In the genomic region with DNA sequence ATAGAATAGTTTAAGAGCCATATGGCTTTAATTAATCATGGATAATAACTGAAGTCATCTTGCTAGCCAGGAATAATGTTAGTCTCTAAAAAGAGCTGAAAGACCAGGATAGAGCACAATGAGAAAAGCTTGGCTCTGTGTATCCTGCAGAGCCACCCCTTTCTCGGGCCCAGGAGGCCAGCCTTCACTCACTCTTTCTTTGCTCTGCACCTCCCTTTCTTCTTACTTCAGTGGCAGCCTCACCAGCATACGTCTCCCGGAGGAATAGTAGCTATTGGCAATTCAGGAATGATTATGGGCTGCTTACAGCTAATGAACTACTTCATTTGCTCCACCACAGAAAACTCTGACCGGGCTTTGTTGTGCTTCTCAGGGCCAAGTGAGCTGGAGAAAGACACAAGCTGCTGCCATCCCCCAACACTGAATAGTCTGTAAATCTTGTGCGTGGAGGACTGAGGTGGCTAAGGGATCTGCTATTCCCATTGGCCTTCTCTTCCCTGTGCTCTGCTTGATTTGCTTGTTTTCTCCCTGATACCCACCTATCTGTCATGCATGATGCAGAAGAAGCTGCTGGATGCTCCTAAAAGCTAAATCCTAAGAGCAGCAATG, we compare ENCODE assay signal across 12 mouse cellular contexts.
DNase-seq lines count a peak whose midpoint lies in the region; ATAC-seq lines count a peak whose summit lies in the region.
"Had no signal": no experiment of that assay in that cellular context is flagged by ENCODE, and none has a peak within 500 bp of the region (broad histone marks: within the 10 kb centered on the region; RNA-seq: fewer than 3 reads in every experiment).

No protein-coding gene starts in this region.

- no peaks in the 10 kb centered on the region for H3K36me3 ChIP-seq in intestine, embryonic 14.5 days (ENCODE audit: control insufficient read depth, insufficient read depth, low read length)
- no peaks in the 10 kb centered on the region for H3K36me3 ChIP-seq in intestine, embryonic 16.5 days (ENCODE audit: control insufficient read depth, insufficient read depth, low read length)
- no peaks in the 10 kb centered on the region for H3K36me3 ChIP-seq in forebrain, embryonic 15.5 days
- no peaks in the 10 kb centered on the region for H3K36me3 ChIP-seq in limb, embryonic 15.5 days
- no peaks in the 10 kb centered on the region for H3K36me3 ChIP-seq in stomach, embryonic 14.5 days (ENCODE audit: control insufficient read depth, insufficient read depth, low read length)

- H3K27ac ChIP-seq in intestine, embryonic 14.5 days (ENCODE audit: low read depth), result peak overlapping the region; percentile 57; the same call in 1 of the 2 replicates
- no peak overlapping the region for H3K27ac ChIP-seq in intestine, embryonic 16.5 days (ENCODE audit: low read length)
- H3K27ac ChIP-seq in forebrain, embryonic 15.5 days (replicated peaks), result peak overlapping the region; percentile 73
- H3K27ac ChIP-seq in limb, embryonic 15.5 days, result 0 out of 2 replicates have a peak overlapping the region, but pooled peaks have one; percentile 50
- peak overlapping the region; percentile 35; the same call in 1 of the 2 replicates for H3K27ac ChIP-seq in stomach, embryonic 14.5 days (ENCODE audit: low read length)

- no peak overlapping the region for H3K4me2 ChIP-seq in intestine, embryonic 14.5 days (ENCODE audit: low read length)
- no peak overlapping the region for H3K4me2 ChIP-seq in intestine, embryonic 16.5 days (ENCODE audit: low read depth, low read length)
- H3K4me2 ChIP-seq in forebrain, embryonic 15.5 days (replicated peaks), result no peak overlapping the region
- H3K4me2 ChIP-seq in limb, embryonic 15.5 days, result no peak overlapping the region
- no peak overlapping the region for H3K4me2 ChIP-seq in stomach, embryonic 14.5 days (replicated peaks; ENCODE audit: low read depth, low read length)

- H3K4me3 ChIP-seq in intestine, embryonic 14.5 days (ENCODE audit: low read depth, low read length), result no peak overlapping the region
- no peak overlapping the region for H3K4me3 ChIP-seq in intestine, embryonic 16.5 days (ENCODE audit: low read length)
- no peak overlapping the region for H3K4me3 ChIP-seq in forebrain, embryonic 15.5 days
- H3K4me3 ChIP-seq in limb, embryonic 15.5 days, result no peak overlapping the region
- H3K4me3 ChIP-seq in stomach, embryonic 14.5 days (ENCODE audit: low read depth, low read length), result no peak overlapping the region

- no peak for ATAC-seq in intestine, embryonic 14.5 days (replicated peaks; ENCODE audit: low FRiP score, low TSS enrichment, low read depth)
- no peak for ATAC-seq in intestine, embryonic 16.5 days
- ATAC-seq in forebrain, embryonic 15.5 days (replicated peaks), result peak; percentile 85
- no peak for ATAC-seq in limb, embryonic 15.5 days (ENCODE audit: insufficient number of reproducible peaks, low FRiP score, low TSS enrichment, low read depth)
- ATAC-seq in stomach, embryonic 14.5 days (ENCODE audit: insufficient number of reproducible peaks, insufficient read depth, low FRiP score, low read depth), result 0 out of 2 replicates have a peak, but pooled peaks have one; percentile 15

- no peaks in the 10 kb centered on the region for H3K27me3 ChIP-seq in intestine, embryonic 14.5 days (replicated peaks; ENCODE audit: control insufficient read depth, insufficient read depth, low read length)
- H3K27me3 ChIP-seq in intestine, embryonic 16.5 days (replicated peaks; ENCODE audit: control insufficient read depth, insufficient read depth, low read length), result no peaks in the 10 kb centered on the region
- no peaks in the 10 kb centered on the region for H3K27me3 ChIP-seq in forebrain, embryonic 15.5 days
- no peaks in the 10 kb centered on the region for H3K27me3 ChIP-seq in limb, embryonic 15.5 days
- H3K27me3 ChIP-seq in stomach, embryonic 14.5 days (ENCODE audit: control insufficient read depth, insufficient read depth, low read length), result no peaks in the 10 kb centered on the region

- no peak for DNase-seq in intestine, embryonic 14.5 days (ENCODE audit: low spot score)
- no peak for DNase-seq in gastrocnemius, postnatal 36 days
- DNase-seq in Muller cell, postnatal 12 days (ENCODE audit: inconsistent ontology term), result no peak
- DNase-seq in testis, postnatal 10 days (ENCODE audit: low spot score), result no peak
- DNase-seq: gastrocnemius, postnatal 10 days; heart, postnatal 14 days; kidney, postnatal 14 days; lung, postnatal 36 days had no signal

- intact Hi-C loops in gastrocnemius, postnatal 36 days (cut with DNase I), result no loop called here

- H3K4me1 ChIP-seq in intestine, embryonic 14.5 days (replicated peaks; ENCODE audit: control insufficient read depth, insufficient read depth, low read length), result peaks cover 19% of the 10 kb centered on the region
- H3K4me1 ChIP-seq in intestine, embryonic 16.5 days (ENCODE audit: control insufficient read depth, insufficient read depth, low read length), result peaks cover 5% of the 10 kb centered on the region; the same call in 1 of the 2 replicates
- peaks cover 31% of the 10 kb centered on the region for H3K4me1 ChIP-seq in forebrain, embryonic 15.5 days
- peaks cover 10% of the 10 kb centered on the region for H3K4me1 ChIP-seq in limb, embryonic 15.5 days
- H3K4me1 ChIP-seq in stomach, embryonic 14.5 days (ENCODE audit: control insufficient read depth, insufficient read depth, low read length), result peaks cover 16% of the 10 kb centered on the region

- WGBS in intestine, embryonic 14.5 days, result 39% methylated on average over 5 of the region's 5 CpGs
- 38% methylated on average over 5 of the region's 5 CpGs for WGBS in intestine, embryonic 16.5 days
- WGBS in forebrain, embryonic 15.5 days, result 1% methylated on average over 5 of the region's 5 CpGs
- 47% methylated on average over 5 of the region's 5 CpGs for WGBS in limb, embryonic 15.5 days
- WGBS in stomach, embryonic 14.5 days, result 33% methylated on average over 5 of the region's 5 CpGs

- no peaks in the 10 kb centered on the region for H3K9me3 ChIP-seq in intestine, embryonic 14.5 days (ENCODE audit: control insufficient read depth, low read length)
- no peaks in the 10 kb centered on the region for H3K9me3 ChIP-seq in intestine, embryonic 16.5 days (ENCODE audit: control insufficient read depth, low read length)
- no peaks in the 10 kb centered on the region for H3K9me3 ChIP-seq in forebrain, embryonic 15.5 days
- H3K9me3 ChIP-seq in limb, embryonic 15.5 days, result no peaks in the 10 kb centered on the region
- H3K9me3 ChIP-seq in stomach, embryonic 14.5 days (ENCODE audit: control insufficient read depth, low read depth, low read length), result no peaks in the 10 kb centered on the region

- H3K9ac ChIP-seq in intestine, embryonic 14.5 days (ENCODE audit: low read length), result no peak overlapping the region
- H3K9ac ChIP-seq in intestine, embryonic 16.5 days (ENCODE audit: low read depth, low read length), result no peak overlapping the region
- H3K9ac ChIP-seq in forebrain, embryonic 15.5 days (replicated peaks), result no peak overlapping the region
- H3K9ac ChIP-seq in limb, embryonic 15.5 days, result no peak overlapping the region
- H3K9ac ChIP-seq in stomach, embryonic 14.5 days (replicated peaks; ENCODE audit: low read depth, low read length), result no peak overlapping the region

Comparison
In these comparisons a context has a peak if more than half of its experiments do, and no peak if none do; other contexts are left out.
1. ATAC-seq: peak in forebrain, embryonic 15.5 days (single experiment) and stomach, embryonic 14.5 days (single experiment); none in intestine, embryonic 14.5 days (single experiment), intestine, embryonic 16.5 days (single experiment) and limb, embryonic 15.5 days (single experiment).